Mouse (Mus musculus) thymus, adult 2 months (tissue): ENCODE results near the gene Dhx16. TPM values are rescaled to one million over a fixed set of nuclear protein-coding genes. Genes with fewer than 3 reads are reported as not detected.

Source experiments
- DNase-seq: peaks from one replicate; pipeline ENCODE4 v3.0.0; 2021
- H3K27ac ChIP-seq: fragments of 200-500 bp; 2 replicates; pipeline ENCODE4 v1.5.1; 2012; ENCODE audit warnings: low read length, control low read depth; ENCODE audit not compliant: control insufficient read depth, insufficient read depth
- H3K27me3 ChIP-seq: fragments of 200-500 bp; 2 replicates; pipeline ENCODE4 v1.6.1; 2012; ENCODE audit warnings: mild to moderate bottlenecking, low read length, moderate library complexity, mixed read lengths; ENCODE audit not compliant: control insufficient read depth, insufficient read depth
- H3K36me3 ChIP-seq: fragments of 200-500 bp; 2 replicates; pipeline ENCODE4 v1.6.1; 2012; ENCODE audit warnings: mild to moderate bottlenecking, low read length, moderate library complexity; ENCODE audit not compliant: control insufficient read depth, insufficient read depth
- H3K4me1 ChIP-seq: fragments of 200-500 bp; replicated peaks from 2 replicates; pipeline ENCODE4 v1.6.1; 2012; ENCODE audit warnings: low read length; ENCODE audit not compliant: control insufficient read depth, insufficient read depth
- H3K4me3 ChIP-seq: fragments of 200-500 bp; 2 replicates; pipeline ENCODE4 v1.5.1; 2012; ENCODE audit warnings: mild to moderate bottlenecking, low read length, control low read depth, moderate library complexity; ENCODE audit not compliant: control insufficient read depth, insufficient read depth
- CTCF ChIP-seq: fragments of 200-500 bp; IDR thresholded peaks from 2 replicates; pipeline ENCODE4 v1.5.1; 2012; ENCODE audit warnings: mild to moderate bottlenecking, control low read depth, low read length, moderate library complexity, borderline replicate concordance; ENCODE audit not compliant: control insufficient read depth, poor library complexity, insufficient read depth; ENCODE audit errors: extremely low read depth
- POLR2A ChIP-seq: fragments of 200-500 bp; IDR thresholded peaks from 2 replicates; pipeline ENCODE4 v1.6.1; 2012; ENCODE audit warnings: mild to moderate bottlenecking, low read length, control low read depth, moderate library complexity; ENCODE audit not compliant: control insufficient read depth, poor library complexity, insufficient read depth; ENCODE audit errors: extremely low read depth
- WGBS: fragments of 180-500 bp; shearing (Covaris S2); methylation state at CpG from one replicate; pipeline ENCODE4 v1.1.7; 2018; 5-methylcytosine and 5-hydroxymethylcytosine counted together
- polyA plus RNA-seq: library from polyadenylated mRNA; depleted of rRNA; stranded (reverse); fragments of >200 nt; gene quantifications from 2 replicates; pipeline ENCODE4 v1.2.3, GENCODE M21; 2012

Dhx16 gene
- polyA plus RNA-seq, 1 experiment, result 174 TPM

GRCm38 (mm10) chr17:35905587-35905986 lies 26.0 kb downstream of the Dhx16 start:
- TF ChIP-seq CTCF, result no peak
- no peak for TF ChIP-seq POLR2A
- H3K27me3 ChIP-seq, result no peaks in the 10 kb centered on the region
- H3K27ac ChIP-seq, result no peak overlapping the region
- 100% methylated on average over 1 of the region's 1 CpGs for WGBS
- peaks cover 22% of the 10 kb centered on the region for H3K4me1 ChIP-seq
- no peak for DNase-seq
- no peaks in the 10 kb centered on the region for H3K36me3 ChIP-seq
- no peak overlapping the region for H3K4me3 ChIP-seq

- TF ChIP-seq CTCF (no peak), POLR2A (no peak)
- peaks cover 24% of the 10 kb centered on the region for H3K4me1 ChIP-seq
- 47% methylated on average over 2 of the region's 2 CpGs for WGBS
- H3K36me3 ChIP-seq, result no peaks in the 10 kb centered on the region
- H3K27ac ChIP-seq, result no peak overlapping the region
- DNase-seq, result no peak
- no peak overlapping the region for H3K4me3 ChIP-seq
- no peaks in the 10 kb centered on the region for H3K27me3 ChIP-seq
Measured at GRCm38 (mm10) chr17:35907609-35908008, 28.0 kb downstream of the Dhx16 start.

DNA sequence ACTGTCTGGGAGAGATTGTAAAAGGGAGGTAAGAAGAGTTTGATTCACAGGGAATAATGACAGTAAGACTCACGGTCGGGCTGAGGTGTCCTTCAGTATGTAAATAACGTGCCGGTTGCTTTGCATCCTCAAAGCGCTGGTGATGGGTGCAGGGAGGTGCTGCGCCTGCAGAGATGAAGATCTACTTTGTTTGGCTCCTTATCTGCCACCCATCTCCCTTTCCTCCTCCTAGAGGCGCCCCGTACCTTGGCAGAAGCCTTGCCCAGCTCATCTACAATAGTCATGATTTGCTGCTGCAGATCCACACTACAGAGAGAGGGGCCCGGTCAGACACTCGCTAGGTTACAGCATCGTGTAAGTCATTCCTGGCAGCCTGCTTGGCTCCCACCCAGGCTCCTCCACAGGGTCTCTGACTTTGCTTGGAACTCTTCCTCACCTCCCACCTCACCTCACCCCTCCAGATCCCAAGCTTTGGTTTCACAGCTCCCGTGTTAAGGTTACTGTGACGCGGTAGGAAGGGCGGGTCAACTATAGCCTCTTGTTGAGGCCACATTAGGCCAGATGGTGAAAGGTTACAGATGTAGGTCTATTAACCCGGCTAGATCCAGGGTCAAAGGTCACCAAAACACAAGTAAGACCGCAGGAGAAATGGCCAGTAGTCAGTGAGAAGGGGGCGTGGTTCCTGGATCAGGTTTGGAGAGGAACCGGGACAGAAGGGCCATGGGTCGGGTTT lies 29.7 kb downstream of the Dhx16 start:
- H3K27me3 ChIP-seq, result no peaks in the 10 kb centered on the region
- TF ChIP-seq CTCF, result no peak
- H3K4me3 ChIP-seq, result peak overlapping the region; percentile 76
- 27% methylated on average over 20 of the region's 20 CpGs for WGBS
- DNase-seq, result no peak
- H3K36me3 ChIP-seq, result no peaks in the 10 kb centered on the region
- no peak overlapping the region for H3K27ac ChIP-seq
- peaks cover 12% of the 10 kb centered on the region for H3K4me1 ChIP-seq

- 1% methylated on average over 25 of the region's 25 CpGs for WGBS
- no peaks in the 10 kb centered on the region for H3K27me3 ChIP-seq
- H3K4me1 ChIP-seq, result peaks cover 11% of the 10 kb centered on the region
- H3K36me3 ChIP-seq, result no peaks in the 10 kb centered on the region
- peak within 1 kb of the TSS; percentile 76 for H3K4me3 ChIP-seq
- peak; percentile 95 for DNase-seq
- H3K27ac ChIP-seq, result peak within 1 kb of the TSS; percentile 83
- TF ChIP-seq CTCF (no peak), POLR2A (no peak)
Measured at GRCm38 (mm10) chr17:35909919-35910369, 30.3 kb downstream of the Dhx16 start, which contains the start of gene Atat1. Gene Atat1, minus strand, starts transcription at chr17:35910075.

GRCm38 (mm10) chr17:35914975-35915374 lies 35.4 kb downstream of the Dhx16 start:
- Histone ChIP-seq H3K4me3 (no peak overlapping the region), H3K4me1 (peaks cover 13% of the 10 kb centered on the region), H3K27ac (no peak overlapping the region), H3K36me3 (peaks cover 10% of the 10 kb centered on the region), H3K27me3 (no peaks in the 10 kb centered on the region)
- TF ChIP-seq CTCF (no peak), POLR2A (no peak)
- WGBS, result 74% methylated on average over 6 of the region's 6 CpGs
- DNase-seq, result no peak

DNA sequence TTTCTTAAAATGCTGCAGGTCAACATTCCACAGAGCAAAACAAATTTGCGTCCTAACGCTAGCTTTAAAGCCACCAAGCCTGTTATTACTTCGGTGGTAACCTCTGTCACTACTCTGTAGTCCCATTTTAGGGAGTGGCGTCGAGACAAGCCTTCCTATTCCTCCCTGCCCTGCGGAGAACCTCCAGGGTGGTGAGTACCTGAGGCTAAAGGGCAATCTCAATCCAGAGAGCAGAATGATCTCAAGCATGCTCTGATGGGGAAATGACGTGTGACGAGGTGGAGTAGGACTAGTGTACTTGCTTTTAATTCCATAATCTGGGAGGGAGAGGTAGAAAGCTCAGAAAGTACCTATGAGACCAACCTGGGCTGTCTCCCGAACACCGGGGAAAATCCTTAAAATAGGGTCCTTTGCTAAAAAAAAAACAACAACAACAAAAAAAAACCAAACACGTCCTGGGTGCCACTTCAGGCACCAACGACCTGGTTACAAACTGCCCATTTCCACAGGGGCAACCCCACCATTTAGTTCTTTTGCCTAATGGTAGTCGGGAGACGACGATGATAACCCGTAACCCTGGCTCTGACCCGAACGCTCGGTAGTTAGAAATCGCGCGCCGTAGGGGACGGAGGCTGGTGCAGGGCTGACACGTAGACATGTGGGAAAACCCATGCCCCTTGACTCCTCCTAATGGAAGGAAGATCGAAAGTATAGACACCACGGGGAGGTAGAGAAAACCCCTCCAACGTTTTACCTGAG lies 36.1 kb downstream of the Dhx16 start:
- Histone ChIP-seq H3K4me3 (peak overlapping the region; percentile 50), H3K27ac (peak overlapping the region; percentile 45; the same call in 1 of the 2 replicates), H3K36me3 (peaks cover 10% of the 10 kb centered on the region), H3K27me3 (no peaks in the 10 kb centered on the region), H3K4me1 (peaks cover 10% of the 10 kb centered on the region)
- TF ChIP-seq POLR2A (no peak), CTCF (no peak)
- 2% methylated on average over 28 of the region's 28 CpGs for WGBS
- no peak for DNase-seq
